Mouse (Mus musculus): Measurements from ENCODE around the gene Rere. TPM values are rescaled to one million over a fixed set of nuclear protein-coding genes. Genes with fewer than 3 reads are reported as not detected.

The Rere gene
- polyA plus RNA-seq, 1 experiment from 2014 or later, result 23.1 TPM

GRCm38 (mm10) chr4:150655989-150656388 is 374.5 kb downstream of the Rere start:
- 4% methylated on average over 17 of the region's 17 CpGs for WGBS
- ATAC-seq (ENCODE audit: insufficient read depth, low FRiP score), result peak; percentile 76
- Histone ChIP-seq H3K4me1 (ENCODE audit: control insufficient read depth, insufficient read depth, low read length) (peaks cover 3% of the 10 kb centered on the region; the same call in 1 of the 2 replicates), H3K4me2 (ENCODE audit: low read depth, low read length) (peak overlapping the region; percentile 16; the same call in 1 of the 2 replicates), H3K27ac (ENCODE audit: low read length) (no peak overlapping the region), H3K9me3 (replicated peaks; ENCODE audit: control insufficient read depth, low read length) (peaks cover 6% of the 10 kb centered on the region; the same call in 1 of the 2 replicates), H3K9ac (ENCODE audit: low read length) (peak overlapping the region; percentile 36), H3K27me3 (ENCODE audit: control insufficient read depth, insufficient read depth, low read length) (peaks cover 9% of the 10 kb centered on the region), H3K36me3 (ENCODE audit: control insufficient read depth, insufficient read depth, low read length) (no peaks in the 10 kb centered on the region), H3K4me3 (replicated peaks; ENCODE audit: low read length) (no peak overlapping the region)

DNA sequence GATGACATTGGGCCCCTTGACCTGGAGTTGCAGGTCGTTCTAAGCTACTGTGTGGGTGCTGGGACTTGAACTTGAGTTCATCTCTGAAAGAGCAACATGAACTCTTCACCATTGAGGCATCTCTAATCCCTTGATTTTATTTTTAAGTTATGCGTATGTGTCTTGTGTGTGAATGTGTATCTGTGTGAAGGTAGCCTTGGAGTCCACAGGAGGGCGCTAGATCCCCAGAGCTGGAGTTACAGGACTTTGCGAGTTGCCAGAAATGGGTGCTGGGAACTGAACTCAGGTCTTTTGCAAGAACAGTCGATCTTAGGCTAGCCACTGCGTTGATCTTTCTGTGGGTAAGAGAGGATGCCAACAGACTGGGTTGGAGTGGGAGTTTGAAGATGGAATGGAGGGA is 375.1 kb downstream of the Rere start:
- H3K4me2 ChIP-seq (ENCODE audit: low read depth, low read length), result no peak overlapping the region
- H3K9me3 ChIP-seq (replicated peaks; ENCODE audit: control insufficient read depth, low read length), result peaks cover 6% of the 10 kb centered on the region; the same call in 1 of the 2 replicates
- H3K27me3 ChIP-seq (ENCODE audit: control insufficient read depth, insufficient read depth, low read length), result peaks cover 6% of the 10 kb centered on the region
- H3K4me3 ChIP-seq (replicated peaks; ENCODE audit: low read length), result no peak overlapping the region
- peaks cover 8% of the 10 kb centered on the region; the same call in 1 of the 2 replicates for H3K4me1 ChIP-seq (ENCODE audit: control insufficient read depth, insufficient read depth, low read length)
- no peak overlapping the region for H3K27ac ChIP-seq (ENCODE audit: low read length)
- ATAC-seq (ENCODE audit: insufficient read depth, low FRiP score), result no peak
- no peak overlapping the region for H3K9ac ChIP-seq (ENCODE audit: low read length)
- 82% methylated on average over 6 of the region's 6 CpGs for WGBS
- H3K36me3 ChIP-seq (ENCODE audit: control insufficient read depth, insufficient read depth, low read length), result no peaks in the 10 kb centered on the region

DNA sequence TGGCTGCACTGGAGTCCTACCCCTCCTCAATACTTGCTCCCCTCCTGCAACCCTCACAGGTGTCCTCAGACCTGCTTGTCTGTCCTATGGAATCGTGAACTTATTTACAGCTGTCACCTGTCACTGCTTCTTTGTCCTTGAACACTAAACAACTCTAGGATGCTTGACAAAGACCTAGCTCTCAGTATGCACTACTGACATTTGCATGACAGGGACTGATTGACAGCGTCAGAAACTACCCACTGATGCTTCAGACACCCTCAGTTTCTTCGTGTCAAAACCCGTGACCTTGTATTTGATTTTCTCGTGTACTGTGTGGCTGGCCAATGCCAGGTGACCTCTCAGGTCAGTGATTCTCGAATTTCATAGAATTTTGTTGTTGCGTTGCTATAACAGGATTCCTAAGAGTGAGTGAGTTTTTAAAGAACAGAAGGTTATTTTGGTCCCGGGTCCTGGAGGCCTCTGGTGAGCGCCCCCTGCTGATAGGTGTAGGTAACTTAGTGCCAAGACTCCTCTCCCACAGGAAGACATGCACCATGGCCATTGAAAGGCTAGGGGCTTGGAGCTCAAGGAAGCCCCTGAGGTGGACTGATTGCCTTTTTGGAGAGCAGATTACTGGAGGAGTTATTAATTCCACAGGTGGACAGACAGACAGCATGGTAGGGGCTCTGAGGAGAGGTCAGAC is 378.6 kb downstream of the Rere start:
- peaks cover 5% of the 10 kb centered on the region; the same call in 1 of the 2 replicates for H3K4me1 ChIP-seq (ENCODE audit: control insufficient read depth, insufficient read depth, low read length)
- no peak overlapping the region for H3K27ac ChIP-seq (ENCODE audit: low read length)
- ATAC-seq (ENCODE audit: insufficient read depth, low FRiP score), result no peak
- no peaks in the 10 kb centered on the region for H3K27me3 ChIP-seq (ENCODE audit: control insufficient read depth, insufficient read depth, low read length)
- no peak overlapping the region for H3K4me3 ChIP-seq (replicated peaks; ENCODE audit: low read length)
- peaks cover 6% of the 10 kb centered on the region; the same call in 1 of the 2 replicates for H3K9me3 ChIP-seq (replicated peaks; ENCODE audit: control insufficient read depth, low read length)
- H3K9ac ChIP-seq (ENCODE audit: low read length), result no peak overlapping the region
- no peaks in the 10 kb centered on the region for H3K36me3 ChIP-seq (ENCODE audit: control insufficient read depth, insufficient read depth, low read length)
- 65% methylated on average over 9 of the region's 9 CpGs for WGBS
- no peak overlapping the region for H3K4me2 ChIP-seq (ENCODE audit: low read depth, low read length)

GRCm38 (mm10) chr4:150661886-150662285 is 380.4 kb downstream of the Rere start:
- ATAC-seq (ENCODE audit: insufficient read depth, low FRiP score), result no peak
- H3K4me1 ChIP-seq (ENCODE audit: control insufficient read depth, insufficient read depth, low read length), result peaks cover 5% of the 10 kb centered on the region; the same call in 1 of the 2 replicates
- H3K27me3 ChIP-seq (ENCODE audit: control insufficient read depth, insufficient read depth, low read length), result no peaks in the 10 kb centered on the region
- H3K9ac ChIP-seq (ENCODE audit: low read length), result peak overlapping the region; percentile 41
- peaks cover 2% of the 10 kb centered on the region; the same call in 1 of the 2 replicates for H3K9me3 ChIP-seq (replicated peaks; ENCODE audit: control insufficient read depth, low read length)
- peak overlapping the region; percentile 10; the same call in 1 of the 2 replicates for H3K4me3 ChIP-seq (replicated peaks; ENCODE audit: low read length)
- WGBS, result 12% methylated on average over 13 of the region's 13 CpGs
- no peak overlapping the region for H3K27ac ChIP-seq (ENCODE audit: low read length)
- H3K4me2 ChIP-seq (ENCODE audit: low read depth, low read length), result peak overlapping the region; percentile 44
- no peaks in the 10 kb centered on the region for H3K36me3 ChIP-seq (ENCODE audit: control insufficient read depth, insufficient read depth, low read length)

DNA sequence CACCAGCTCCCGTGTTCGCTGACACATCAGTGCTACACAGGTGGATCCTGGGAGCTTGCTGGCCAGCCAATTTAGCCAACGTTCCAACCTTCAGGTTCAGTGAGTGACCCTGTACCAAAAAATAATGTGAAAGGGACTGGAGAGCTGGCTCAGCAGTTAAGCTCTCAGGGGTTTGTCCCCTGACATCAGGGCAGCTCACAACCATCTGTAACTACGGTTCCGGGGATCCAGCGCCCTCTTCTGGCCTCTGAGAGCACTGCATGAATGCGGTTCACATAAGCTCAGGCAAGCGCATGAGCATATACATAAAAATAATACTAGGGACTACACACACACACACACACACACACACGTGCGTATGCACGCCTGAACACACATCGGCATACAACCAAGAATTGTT is 381.7 kb downstream of the Rere start:
- no peaks in the 10 kb centered on the region for H3K36me3 ChIP-seq (ENCODE audit: control insufficient read depth, insufficient read depth, low read length)
- no peak for ATAC-seq (ENCODE audit: insufficient read depth, low FRiP score)
- H3K4me2 ChIP-seq (ENCODE audit: low read depth, low read length), result no peak overlapping the region
- H3K9ac ChIP-seq (ENCODE audit: low read length), result no peak overlapping the region
- 56% methylated on average over 12 of the region's 12 CpGs for WGBS
- H3K4me1 ChIP-seq (ENCODE audit: control insufficient read depth, insufficient read depth, low read length), result peaks cover 5% of the 10 kb centered on the region; the same call in 1 of the 2 replicates
- H3K4me3 ChIP-seq (replicated peaks; ENCODE audit: low read length), result no peak overlapping the region
- H3K9me3 ChIP-seq (replicated peaks; ENCODE audit: control insufficient read depth, low read length), result no peaks in the 10 kb centered on the region
- no peaks in the 10 kb centered on the region for H3K27me3 ChIP-seq (ENCODE audit: control insufficient read depth, insufficient read depth, low read length)
- H3K27ac ChIP-seq (ENCODE audit: low read length), result no peak overlapping the region

DNA sequence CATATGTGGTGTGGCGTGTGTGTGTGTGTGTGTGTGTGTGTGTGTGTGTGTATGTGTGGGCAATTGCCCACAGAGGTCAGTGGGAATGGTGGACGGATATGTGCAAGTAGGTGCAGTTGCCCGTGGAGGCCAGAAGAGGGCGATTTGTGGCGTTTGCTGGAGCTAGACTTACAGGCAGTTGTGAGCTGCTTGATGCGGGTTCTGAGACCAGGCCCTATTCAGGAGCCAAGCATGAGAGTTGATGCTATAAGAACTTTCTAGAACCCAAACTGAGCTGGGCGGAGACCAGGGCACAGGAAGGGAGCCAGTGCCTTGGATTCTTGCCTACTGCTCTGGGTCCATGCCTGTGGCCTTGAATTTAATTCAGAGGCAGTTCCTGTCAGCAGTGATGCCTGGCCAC is 383.3 kb downstream of the Rere start:
- WGBS, result 83% methylated on average over 7 of the region's 7 CpGs
- H3K27ac ChIP-seq (ENCODE audit: low read length), result no peak overlapping the region

GRCm38 (mm10) chr4:150665806-150666205 is 384.4 kb downstream of the Rere start:
- H3K9me3 ChIP-seq (replicated peaks; ENCODE audit: control insufficient read depth, low read length), result no peaks in the 10 kb centered on the region
- H3K4me2 ChIP-seq (ENCODE audit: low read depth, low read length), result no peak overlapping the region
- H3K9ac ChIP-seq (ENCODE audit: low read length), result no peak overlapping the region
- H3K4me1 ChIP-seq (ENCODE audit: control insufficient read depth, insufficient read depth, low read length), result peaks cover 5% of the 10 kb centered on the region; the same call in 1 of the 2 replicates
- H3K27ac ChIP-seq (ENCODE audit: low read length), result no peak overlapping the region
- H3K36me3 ChIP-seq (ENCODE audit: control insufficient read depth, insufficient read depth, low read length), result no peaks in the 10 kb centered on the region
- no peaks in the 10 kb centered on the region for H3K27me3 ChIP-seq (ENCODE audit: control insufficient read depth, insufficient read depth, low read length)
- WGBS, result 69% methylated on average over 10 of the region's 10 CpGs
- ATAC-seq (ENCODE audit: insufficient read depth, low FRiP score), result no peak
- no peak overlapping the region for H3K4me3 ChIP-seq (replicated peaks; ENCODE audit: low read length)

More for the DNA sequence above, 383.3 kb downstream of the Rere start:
- Histone ChIP-seq H3K4me2 (ENCODE audit: low read depth, low read length) (no peak overlapping the region), H3K4me3 (replicated peaks; ENCODE audit: low read length) (no peak overlapping the region), H3K27me3 (ENCODE audit: control insufficient read depth, insufficient read depth, low read length) (no peaks in the 10 kb centered on the region), H3K36me3 (ENCODE audit: control insufficient read depth, insufficient read depth, low read length) (no peaks in the 10 kb centered on the region), H3K4me1 (ENCODE audit: control insufficient read depth, insufficient read depth, low read length) (peaks cover 5% of the 10 kb centered on the region; the same call in 1 of the 2 replicates), H3K9me3 (replicated peaks; ENCODE audit: control insufficient read depth, low read length) (no peaks in the 10 kb centered on the region), H3K9ac (ENCODE audit: low read length) (no peak overlapping the region)
- ATAC-seq (ENCODE audit: insufficient read depth, low FRiP score), result no peak

Other genes with a start within 250 kb of the Rere start
- gene Gpr157, start 194.3 kb upstream of the Rere start, polyA plus RNA-seq (2015; fragmentation: Nextera tagmentation; extraction: Ambion mirVana), result 1.5 TPM in 2 replicates
- 1.00 and 1.8 TPM in 2 replicates for gene Slc2a5, start 162.4 kb upstream of the Rere start, polyA plus RNA-seq (2015; fragmentation: Nextera tagmentation; extraction: Ambion mirVana)
- 0.14 TPM in 1 of 2 replicates, not detected in the other for gene Slc2a7, start 132.7 kb upstream of the Rere start, polyA plus RNA-seq (2015; fragmentation: Nextera tagmentation; extraction: Ambion mirVana)
- gene Car6, start 80.3 kb upstream of the Rere start, polyA plus RNA-seq (2015; fragmentation: Nextera tagmentation; extraction: Ambion mirVana), result not detected in 2 replicates
- gene Eno1, start 44.9 kb upstream of the Rere start, polyA plus RNA-seq (2015; fragmentation: Nextera tagmentation; extraction: Ambion mirVana), result 1,435 and 1,468 TPM in 2 replicates

All from stomach, embryonic 16.5 days (tissue).